ENCODE assay signal across 29 mouse cellular contexts in the genomic region with DNA sequence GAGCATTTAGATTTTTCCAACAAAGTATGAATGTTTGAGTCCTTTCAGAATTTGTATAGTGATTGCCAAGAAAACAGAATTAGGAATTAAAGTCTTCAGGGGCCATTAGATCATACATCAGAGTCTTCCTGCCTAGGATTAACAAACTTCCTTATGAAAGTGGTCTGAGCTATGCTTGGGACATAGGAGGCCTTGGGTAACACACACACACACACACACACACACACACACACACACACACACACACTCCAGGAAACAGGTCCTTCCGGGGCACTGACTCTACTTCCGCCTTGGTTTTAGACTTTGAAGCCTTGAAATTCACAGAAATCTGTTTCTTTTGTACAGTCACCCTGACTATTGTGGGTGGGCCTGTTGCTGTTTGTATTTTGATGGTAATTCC.
DNase-seq lines count a peak whose midpoint lies in the region; ATAC-seq and TF ChIP-seq lines count a peak whose summit lies in the region.
"Had no signal": no experiment of that assay in that cellular context is flagged by ENCODE, and none has a peak within 500 bp of the region (broad histone marks: within the 10 kb centered on the region; RNA-seq: fewer than 3 reads in every experiment).

No protein-coding gene starts in this region.

- no peak for DNase-seq in liver, postnatal 0 days
- DNase-seq in liver, embryonic 11.5 days (ENCODE audit: low spot score): no peak
- DNase-seq in R1 (ENCODE audit: low read depth, low spot score): peak; percentile 46
- no peak for DNase-seq in gastrocnemius, postnatal 14 days
- DNase-seq in frontal cortex, postnatal 36 days (ENCODE audit: low spot score in 2 of 2): no peak
- DNase-seq: adrenal gland, postnatal 10 days; adrenal gland, postnatal 36 days; cerebellum, adult 11 months; cerebellum, adult 2 months; cerebellum, adult 9-11 months; cerebellum, postnatal 25 days; embryo, embryonic 11 days; forebrain, postnatal 0 days; gastrocnemius, postnatal 36 days; heart, adult 18-20 months; heart, postnatal 10 days; heart, postnatal 4 days had no signal

- no peak overlapping the region for H3K4me3 ChIP-seq in liver, postnatal 0 days (ENCODE audit: low read depth, low read length)
- H3K4me3 ChIP-seq in liver, embryonic 11.5 days (ENCODE audit: low read depth, low read length): no peak overlapping the region
- H3K4me3 ChIP-seq: embryonic facial prominence, embryonic 10.5 days; embryonic facial prominence, embryonic 13.5 days; erythroblast, embryonic 14.5 days; heart, embryonic 12.5 days; heart, embryonic 15.5 days; hindbrain, embryonic 12.5 days; hindbrain, embryonic 15.5 days had no signal

- TF ChIP-seq CTCF in liver, postnatal 0 days (IDR thresholded peaks at IDR 0.05; ENCODE audit: low read depth): no peak

- H3K27ac ChIP-seq in liver, postnatal 0 days (ENCODE audit: low read depth): no peak overlapping the region
- no peak overlapping the region for H3K27ac ChIP-seq in liver, embryonic 11.5 days (ENCODE audit: low read depth, low read length)
- H3K27ac ChIP-seq: embryonic facial prominence, embryonic 10.5 days; embryonic facial prominence, embryonic 13.5 days; heart, embryonic 15.5 days; hindbrain, embryonic 12.5 days; hindbrain, embryonic 15.5 days had no signal

- H3K9ac ChIP-seq in liver, postnatal 0 days (replicated peaks): no peak overlapping the region
- H3K9ac ChIP-seq in liver, embryonic 11.5 days (ENCODE audit: low read depth, low read length): no peak overlapping the region
- H3K9ac ChIP-seq: embryonic facial prominence, embryonic 13.5 days; forebrain, postnatal 0 days; heart, embryonic 12.5 days; heart, embryonic 15.5 days; hindbrain, embryonic 12.5 days; hindbrain, embryonic 15.5 days had no signal

- intact Hi-C loops in gastrocnemius, postnatal 14 days (cut with DNase I; ENCODE audit: low total_unique reads): no loop called here

- no peak for TF ChIP-seq EP300 in liver, postnatal 0 days (IDR thresholded peaks at IDR 0.05; ENCODE audit: low read depth)

- H3K27me3 ChIP-seq in liver, postnatal 0 days (ENCODE audit: insufficient read depth, low read length): no peaks in the 10 kb centered on the region
- no peaks in the 10 kb centered on the region for H3K27me3 ChIP-seq in liver, embryonic 11.5 days (replicated peaks; ENCODE audit: control insufficient read depth, insufficient read depth, low read length)
- H3K27me3 ChIP-seq: embryonic facial prominence, embryonic 13.5 days; heart, embryonic 12.5 days; heart, embryonic 15.5 days; hindbrain, embryonic 12.5 days; hindbrain, embryonic 15.5 days had no signal

- no peaks in the 10 kb centered on the region for H3K36me3 ChIP-seq in liver, postnatal 0 days (replicated peaks; ENCODE audit: insufficient read depth, low read length)
- no peaks in the 10 kb centered on the region for H3K36me3 ChIP-seq in liver, embryonic 11.5 days (ENCODE audit: control insufficient read depth, insufficient read depth, low read length)
- H3K36me3 ChIP-seq: embryonic facial prominence, embryonic 10.5 days; embryonic facial prominence, embryonic 13.5 days; heart, embryonic 12.5 days; heart, embryonic 15.5 days; hindbrain, embryonic 12.5 days; hindbrain, embryonic 15.5 days had no signal

- peak; percentile 41; the same call in 1 of the 2 replicates for ATAC-seq in liver, postnatal 0 days
- ATAC-seq in liver, embryonic 11.5 days (replicated peaks; ENCODE audit: low FRiP score): no peak
- peak; percentile 80 for ATAC-seq in granulocyte monocyte progenitor cell, adult 5-6 weeks (replicated peaks; ENCODE audit: poor library complexity, severe bottlenecking)
- peak; percentile 71 for ATAC-seq in megakaryocyte progenitor cell, adult 5-6 weeks (replicated peaks; ENCODE audit: poor library complexity)
- ATAC-seq: CD4-positive, CD25-positive, alpha-beta regulatory T cell, adult 4 months; forebrain, embryonic 14.5 days; forebrain, postnatal 0 days; intestine, postnatal 0 days had no signal

- H3K4me2 ChIP-seq in liver, postnatal 0 days (ENCODE audit: low read depth, low read length): no peak overlapping the region
- H3K4me2 ChIP-seq in liver, embryonic 11.5 days: no peak overlapping the region
- H3K4me2 ChIP-seq: embryonic facial prominence, embryonic 13.5 days; heart, embryonic 12.5 days; heart, embryonic 15.5 days; hindbrain, embryonic 12.5 days; hindbrain, embryonic 15.5 days had no signal

- no peaks in the 10 kb centered on the region for H3K9me3 ChIP-seq in liver, postnatal 0 days (ENCODE audit: low read length)
- no peaks in the 10 kb centered on the region for H3K9me3 ChIP-seq in liver, embryonic 11.5 days (ENCODE audit: control insufficient read depth, low read length)
- H3K9me3 ChIP-seq: embryonic facial prominence, embryonic 10.5 days; embryonic facial prominence, embryonic 13.5 days; heart, embryonic 12.5 days; heart, embryonic 15.5 days; hindbrain, embryonic 12.5 days; hindbrain, embryonic 15.5 days had no signal

- 44% methylated on average over 2 of the region's 2 CpGs for WGBS in liver, postnatal 0 days (ENCODE audit: insufficient replicate concordance)
- 69% methylated on average over 2 of the region's 2 CpGs for WGBS in liver, embryonic 11.5 days

- no peaks in the 10 kb centered on the region for H3K4me1 ChIP-seq in liver, postnatal 0 days (ENCODE audit: insufficient read depth)
- H3K4me1 ChIP-seq in liver, embryonic 11.5 days (replicated peaks; ENCODE audit: control insufficient read depth, insufficient read depth, low read length): no peaks in the 10 kb centered on the region
- H3K4me1 ChIP-seq: embryonic facial prominence, embryonic 13.5 days; heart, embryonic 15.5 days; hindbrain, embryonic 15.5 days had no signal
